Mouse (Mus musculus) spleen, adult 2 months (tissue): Measurements from ENCODE around the gene Psg27. TPM values are rescaled to one million over a fixed set of nuclear protein-coding genes. Genes with fewer than 3 reads are reported as not detected.

Source experiments
- DNase-seq, 2 experiments: peaks; one replicate each; pipeline versions ENCODE4 v3.0.0 to v3.0.0-alpha.2; 2012 to 2021; ENCODE audit warnings: low spot score in 2 of 2, low read depth in 1 of 2
- H3K27ac ChIP-seq: fragments of 200-500 bp; 2 replicates; pipeline ENCODE4 v1.5.1; 2012; ENCODE audit warnings: low read length, inconsistent platforms; ENCODE audit not compliant: insufficient read depth
- H3K27me3 ChIP-seq: fragments of 200-500 bp; 2 replicates; pipeline ENCODE4 v1.6.1; 2012; ENCODE audit warnings: mild to moderate bottlenecking, moderate library complexity, low read length, inconsistent platforms; ENCODE audit not compliant: control insufficient read depth, insufficient read depth
- H3K36me3 ChIP-seq: fragments of 200-500 bp; 2 replicates; pipeline ENCODE4 v1.6.1; 2012; ENCODE audit warnings: mild to moderate bottlenecking, low read length, inconsistent platforms; ENCODE audit not compliant: control insufficient read depth, insufficient read depth
- H3K4me1 ChIP-seq: fragments of 200-500 bp; 2 replicates; pipeline ENCODE4 v1.6.1; 2011; ENCODE audit warnings: inconsistent platforms; ENCODE audit not compliant: control insufficient read depth, insufficient read depth, insufficient read length
- H3K4me3 ChIP-seq: fragments of 200-500 bp; 2 replicates; pipeline ENCODE4 v1.5.1; 2011; ENCODE audit warnings: mild to moderate bottlenecking, inconsistent platforms; ENCODE audit not compliant: insufficient read depth, insufficient read length; ENCODE audit errors: extremely low read depth
- CTCF ChIP-seq: fragments of 200-500 bp; IDR thresholded peaks from 2 replicates; pipeline ENCODE4 v1.5.1; 2011; ENCODE audit warnings: mild to moderate bottlenecking, inconsistent platforms; ENCODE audit not compliant: insufficient read depth, insufficient read length, insufficient replicate concordance; ENCODE audit errors: extremely low read depth
- POLR2A ChIP-seq: fragments of 200-500 bp; IDR thresholded peaks from 2 replicates; pipeline ENCODE4 v1.6.1; 2011; ENCODE audit warnings: low read depth, low read length, inconsistent platforms
- WGBS: fragments of 180-500 bp; shearing (Covaris S2); methylation state at CpG from one replicate; pipeline ENCODE4 v1.1.7; 2018; 5-methylcytosine and 5-hydroxymethylcytosine counted together
- polyA plus RNA-seq: library from polyadenylated mRNA; depleted of rRNA; stranded (reverse); fragments of >200 nt; gene quantifications from 2 replicates; pipeline ENCODE4 v1.2.3, GENCODE M21; 2012; rRNA removed

Gene Psg27
- polyA plus RNA-seq, 1 experiment = not detected

GRCm38 (mm10) chr7:18511479-18511878 lies 55.6 kb downstream of the Psg27 start:
- Histone ChIP-seq H3K36me3 (no peaks in the 10 kb centered on the region), H3K4me3 (no peak overlapping the region), H3K27me3 (no peaks in the 10 kb centered on the region), H3K4me1 (no peaks in the 10 kb centered on the region), H3K27ac (no peak overlapping the region)
- no peak for DNase-seq
- WGBS = 28% methylated on average over 9 of the region's 9 CpGs
- TF ChIP-seq POLR2A = no peak
- no peak for TF ChIP-seq CTCF

Other genes starting within 250 kb of the Psg27 start
- gene Psg18, start 212.3 kb downstream of the Psg27 start, polyA plus RNA-seq = not detected in 2 replicates
- not detected in 2 replicates for gene Psg28, start 135.3 kb downstream of the Psg27 start, polyA plus RNA-seq
- gene Psg26, start 83.1 kb downstream of the Psg27 start, polyA plus RNA-seq = not detected in 2 replicates
- not detected in 2 replicates for gene Psg25, start 35.0 kb downstream of the Psg27 start, polyA plus RNA-seq
- not detected in 2 replicates for gene Psg23, start 49.2 kb upstream of the Psg27 start, polyA plus RNA-seq
- not detected in 2 replicates for gene Psg21, start 89.4 kb upstream of the Psg27 start, polyA plus RNA-seq
- not detected in 2 replicates for gene Psg20, start 118.9 kb upstream of the Psg27 start, polyA plus RNA-seq
- gene Psg22, start 150.8 kb upstream of the Psg27 start, polyA plus RNA-seq = not detected in 2 replicates
- gene Psg19, start 231.2 kb upstream of the Psg27 start, polyA plus RNA-seq = not detected in 2 replicates